Mouse (Mus musculus): ENCODE results near the gene Htra1.

DNA sequence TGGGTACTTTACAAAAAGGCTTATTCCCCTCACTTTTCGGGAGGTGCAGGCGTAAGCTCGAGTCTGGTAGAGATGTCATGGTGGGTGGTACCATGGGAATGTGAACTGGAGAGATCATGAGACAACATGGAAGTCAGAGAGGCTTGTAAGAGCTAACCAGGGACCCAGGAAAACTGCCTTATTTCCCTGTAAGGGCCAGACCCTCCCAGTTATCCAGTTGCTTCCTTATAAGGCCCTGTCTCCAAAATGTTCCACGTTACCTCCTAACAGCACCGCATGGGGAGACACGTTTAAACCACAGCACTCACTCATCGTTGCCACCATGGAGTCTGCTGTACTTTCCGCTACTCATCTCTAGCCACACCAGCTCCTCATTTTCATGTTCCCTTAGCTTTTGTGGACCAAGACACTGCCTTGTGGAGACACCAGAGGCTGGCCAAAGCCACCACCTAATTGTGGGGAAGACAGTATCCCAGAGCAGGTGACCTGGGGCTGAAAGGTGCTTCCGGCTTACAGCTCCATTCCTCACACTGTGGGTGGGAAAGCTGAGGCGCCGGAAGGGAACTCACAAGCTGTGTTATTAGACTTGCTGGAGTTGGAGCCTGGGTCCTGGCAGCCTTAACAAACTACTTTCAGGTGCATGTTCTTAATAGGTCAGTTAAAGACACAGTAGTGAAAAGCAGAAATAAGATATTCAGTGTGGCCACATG is 9.0 kb downstream of the Htra1 start:
- no peak for TF ChIP-seq CTCF (conservative IDR thresholded peaks at IDR 0.05; ENCODE audit: insufficient read depth, insufficient read length, low read depth, low read length)
- TF ChIP-seq POLR2A (IDR thresholded peaks at IDR 0.05; ENCODE audit: low read depth, low read length) = no peak
